Mouse (Mus musculus) left cerebral cortex, adult 2 months (tissue): Measurements from ENCODE around the gene Lhx5. TPM values are rescaled to one million over a fixed set of nuclear protein-coding genes. Genes with fewer than 3 reads are reported as not detected.
A peak's percentile ranks its signal among the peaks of the same experiment; 100 is the strongest.

Experiments used
- DNase-seq, 2 experiments: peaks; one replicate each; pipeline ENCODE4 v3.0.0; 2021 to 2022; ENCODE audit warnings: low spot score in 2 of 2, mixed read lengths in 1 of 2; ENCODE audit errors: extremely low spot score in 1 of 2
- H3K27ac ChIP-seq: fragments of 200-600 bp; 2 replicates; pipeline ENCODE4 v1.8.1; 2022
- H3K4me3 ChIP-seq: fragments of 200-600 bp; 2 replicates; pipeline ENCODE4 v1.8.1; 2022
- CTCF ChIP-seq: fragments of 200-600 bp; IDR thresholded peaks from 2 replicates; pipeline ENCODE4 v1.8.1; 2022; ENCODE audit warnings: antibody characterized with exemption, mild to moderate bottlenecking, moderate library complexity
- intact Hi-C: fragments of 180-260 bp; cut with DNase I; formaldehyde crosslinking; loops from one replicate; pipeline ENCODE4 v1.15.1; 2025
- total RNA-seq, 2 experiments: library from RNA; stranded (reverse); gene quantifications; 2 replicates each; pipeline ENCODE4 v1.2.3; 2021

The Lhx5 gene
- total RNA-seq, 2 experiments from 2014 or later, result not detected

DNA sequence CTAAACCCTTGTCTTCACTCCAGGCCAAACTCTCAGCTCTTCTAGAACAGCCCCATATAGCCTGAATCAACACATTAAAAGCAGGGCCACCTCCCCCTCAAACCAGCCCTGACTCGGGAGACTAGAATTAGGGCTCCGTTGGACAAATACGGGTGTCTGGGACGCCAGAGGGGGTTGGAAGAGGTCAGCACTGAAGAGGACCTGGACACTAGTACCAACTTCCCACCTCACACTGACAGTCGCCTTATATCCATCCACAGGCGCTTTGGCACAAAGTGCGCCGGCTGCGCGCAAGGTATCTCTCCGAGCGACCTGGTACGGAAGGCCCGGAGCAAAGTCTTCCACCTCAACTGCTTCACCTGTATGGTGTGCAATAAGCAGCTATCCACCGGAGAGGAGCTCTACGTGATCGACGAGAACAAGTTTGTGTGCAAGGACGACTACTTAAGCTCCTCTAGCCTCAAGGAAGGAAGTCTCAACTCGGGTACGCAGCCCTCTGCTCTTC is 2.8 kb downstream of the Lhx5 start:
- no peak overlapping the region for H3K4me3 ChIP-seq
- no peak for TF ChIP-seq CTCF
- no peak for DNase-seq
- intact Hi-C loops, result loop anchor here (10.0 kb wide), 2 partner anchors 629 to 1559 kb away; no protein-coding TSS in a partner anchor
- no peak overlapping the region for H3K27ac ChIP-seq

DNA sequence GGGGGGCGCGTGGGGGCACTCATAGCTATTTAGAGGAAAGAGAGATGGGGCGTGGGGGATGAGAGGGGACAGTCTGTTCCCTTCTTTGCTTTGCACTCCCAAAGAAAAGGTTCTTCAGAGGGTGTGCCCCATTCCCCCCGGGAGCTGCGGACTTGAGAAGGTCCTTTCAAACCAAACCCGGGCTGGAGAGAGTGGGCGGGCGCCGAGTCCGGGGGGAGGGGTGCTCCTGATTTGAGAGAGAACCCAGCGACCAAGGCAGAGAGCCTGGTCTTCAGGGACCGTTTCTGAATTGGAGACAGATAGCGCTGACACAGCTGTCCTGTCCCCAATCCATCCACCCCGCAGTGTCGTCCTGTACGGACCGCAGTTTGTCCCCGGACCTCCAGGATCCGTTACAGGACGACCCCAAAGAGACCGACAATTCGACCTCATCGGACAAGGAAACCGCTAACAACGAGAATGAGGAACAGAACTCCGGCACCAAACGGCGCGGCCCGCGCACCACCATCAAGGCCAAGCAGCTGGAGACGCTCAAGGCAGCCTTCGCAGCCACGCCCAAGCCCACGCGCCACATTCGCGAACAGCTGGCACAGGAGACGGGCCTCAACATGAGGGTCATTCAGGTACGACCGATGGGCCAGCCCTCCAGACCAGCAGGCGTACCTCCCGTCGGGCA is 3.6 kb downstream of the Lhx5 start:
- no peak overlapping the region for H3K4me3 ChIP-seq
- intact Hi-C loops, result loop anchor here (5.0 to 10.0 kb wide), 4 partner anchors 598 to 1560 kb away; partner anchors contain the start of gene Tbx3
- no peak overlapping the region for H3K27ac ChIP-seq
- TF ChIP-seq CTCF, result no peak
- no peak for DNase-seq

DNA sequence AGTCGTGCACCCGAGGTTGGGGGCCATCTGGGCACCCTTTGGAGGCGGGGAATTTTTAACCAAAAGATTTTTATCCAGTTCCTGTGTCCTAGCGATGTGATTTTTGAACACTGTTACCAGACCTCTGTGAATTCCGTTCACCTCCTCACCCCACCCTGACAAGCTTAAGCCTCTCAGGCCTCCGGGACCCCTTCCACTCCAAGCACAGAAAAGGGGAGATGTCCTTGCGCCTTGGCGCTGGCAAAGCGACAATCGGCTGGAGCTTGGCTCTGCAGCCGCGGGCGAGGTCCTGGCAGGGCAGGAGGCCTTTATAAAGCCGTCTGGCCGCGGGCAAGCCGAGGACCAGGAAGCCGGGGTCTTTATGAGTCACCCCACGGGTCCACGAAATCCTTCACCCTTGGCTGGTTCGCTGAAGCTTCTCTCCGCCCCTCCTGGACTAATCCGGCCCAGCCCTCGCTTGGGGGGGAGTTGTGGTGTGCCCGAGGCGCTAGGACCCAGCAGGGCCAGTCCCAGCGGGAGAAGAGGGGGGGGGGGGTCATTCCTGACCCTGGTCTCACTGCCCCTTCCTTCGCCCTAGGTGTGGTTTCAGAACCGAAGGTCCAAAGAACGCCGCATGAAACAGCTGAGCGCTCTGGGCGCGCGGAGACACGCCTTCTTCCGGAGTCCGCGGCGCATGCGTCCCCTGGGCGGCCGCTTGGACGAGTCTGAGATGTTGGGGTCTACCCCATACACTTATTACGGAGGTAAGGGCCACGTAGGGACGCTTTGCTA is 4.4 kb downstream of the Lhx5 start:
- no peak for TF ChIP-seq CTCF
- no peak for DNase-seq
- no peak overlapping the region for H3K4me3 ChIP-seq
- intact Hi-C loops, result loop anchor here (5.0 to 10.0 kb wide), 4 partner anchors 599 to 1561 kb away; partner anchors contain the start of gene Tbx3
- H3K27ac ChIP-seq, result no peak overlapping the region

DNA sequence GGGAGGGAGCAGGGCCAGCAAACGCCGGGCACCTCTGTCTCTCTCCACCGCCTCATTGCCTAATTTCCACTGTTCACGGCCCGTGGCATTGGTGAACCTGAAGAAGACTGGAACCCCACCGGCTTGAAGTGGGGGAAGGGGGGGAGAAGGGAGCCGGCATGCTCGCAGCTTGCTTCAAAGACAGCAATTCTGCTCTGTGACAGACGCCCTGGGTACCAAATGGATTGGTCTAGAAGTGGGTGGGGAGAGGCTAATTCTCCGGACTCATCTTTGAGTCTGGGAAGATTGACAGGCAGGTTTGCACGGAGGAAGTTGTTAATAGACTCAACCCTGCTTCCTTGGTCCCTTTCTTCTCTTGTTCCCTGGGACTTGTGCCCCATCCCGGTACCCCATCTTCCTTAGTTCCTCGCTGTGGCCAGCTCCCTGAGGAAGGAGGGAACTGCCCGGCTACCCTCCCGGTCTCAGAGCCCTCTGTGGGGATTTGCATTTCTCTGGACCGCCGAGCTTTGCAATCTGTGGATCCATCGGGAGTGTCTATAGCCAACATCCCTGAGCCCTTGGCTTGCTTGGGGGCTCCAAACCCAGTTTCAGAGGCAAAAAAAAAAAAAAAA is 5.5 kb downstream of the Lhx5 start:
- Histone ChIP-seq H3K4me3 (no peak overlapping the region), H3K27ac (no peak overlapping the region)
- no peak for DNase-seq
- TF ChIP-seq CTCF, result no peak
- intact Hi-C loops, result loop anchor here (5.0 to 10.0 kb wide), 4 partner anchors 600 to 1562 kb away; partner anchors contain the start of gene Tbx3

GRCm38 (mm10) chr5:120437539-120437938 is 6.0 kb downstream of the Lhx5 start:
- TF ChIP-seq CTCF, result no peak
- intact Hi-C loops, result loop anchor here (5.0 to 10.0 kb wide), 4 partner anchors 600 to 1563 kb away; partner anchors contain the start of gene Tbx3
- Histone ChIP-seq H3K27ac (no peak overlapping the region), H3K4me3 (no peak overlapping the region)
- DNase-seq, result no peak

DNA sequence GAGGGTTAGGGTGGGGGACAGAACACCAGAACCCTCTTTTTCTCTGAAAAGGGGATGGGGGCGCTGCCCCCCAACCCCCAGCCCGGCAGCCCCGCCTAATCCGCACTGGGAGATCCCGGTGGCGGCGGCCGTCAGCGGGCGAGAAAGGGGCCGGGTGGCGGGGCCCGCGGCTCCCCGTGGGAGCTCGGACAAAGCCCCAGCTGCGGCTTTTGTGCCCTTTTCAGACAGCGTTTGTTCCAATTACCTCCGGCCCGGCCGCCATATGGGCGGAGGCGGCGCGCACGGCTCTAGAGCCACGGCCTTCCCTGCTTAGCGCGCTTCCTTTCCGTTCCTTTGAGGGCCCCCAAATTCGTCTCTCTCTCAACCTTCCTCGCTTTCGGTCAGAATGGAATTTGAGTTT is 6.5 kb downstream of the Lhx5 start:
- no peak for TF ChIP-seq CTCF
- H3K4me3 ChIP-seq, result no peak overlapping the region
- H3K27ac ChIP-seq, result no peak overlapping the region
- intact Hi-C loops, result loop anchor here (5.0 to 10.0 kb wide), 4 partner anchors 601 to 1563 kb away; partner anchors contain the start of gene Tbx3
- DNase-seq, result no peak

- intact Hi-C loops, result loop anchor here (5.0 to 10.0 kb wide), 4 partner anchors 601 to 1564 kb away; partner anchors contain the start of gene Tbx3
- no peak for TF ChIP-seq CTCF
- Histone ChIP-seq H3K4me3 (no peak overlapping the region), H3K27ac (no peak overlapping the region)
- DNase-seq, result no peak
These were observed 7.0 kb downstream of the Lhx5 start for GRCm38 (mm10) chr5:120438469-120438868.

DNA sequence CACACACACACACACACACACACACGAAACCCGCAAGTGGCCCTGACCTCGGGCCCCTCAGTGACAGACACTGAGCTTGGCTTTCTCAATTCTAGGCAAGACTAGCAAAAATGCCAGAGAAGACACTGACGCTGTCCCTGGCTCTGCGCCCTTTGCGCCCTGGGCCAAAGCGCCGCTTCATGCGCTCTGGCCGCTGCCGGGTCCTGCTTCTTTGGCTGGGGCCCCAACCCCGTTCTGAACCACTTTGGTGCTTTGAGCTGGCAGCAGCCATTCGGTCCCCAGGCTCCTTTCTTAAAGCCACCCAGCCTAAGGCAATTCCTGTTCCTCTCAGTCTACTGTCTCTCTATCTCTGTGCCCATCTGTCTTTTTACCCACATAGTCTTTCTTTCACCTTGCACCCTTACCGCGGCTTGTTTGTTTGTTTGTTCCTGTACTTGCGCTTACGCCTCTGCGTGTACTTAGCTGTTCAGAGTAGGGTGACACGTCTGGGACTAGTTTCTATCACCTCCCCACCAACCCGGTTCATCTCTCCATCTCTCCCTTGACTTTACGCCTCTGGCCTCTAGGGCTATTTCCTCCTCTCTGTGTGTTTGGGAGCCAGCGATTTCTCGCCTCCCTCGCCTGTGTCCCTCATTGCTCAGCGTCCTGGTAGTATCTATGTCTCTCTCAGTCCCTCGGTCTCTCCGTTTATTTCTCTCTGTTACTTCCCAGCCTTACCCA is 7.7 kb downstream of the Lhx5 start:
- TF ChIP-seq CTCF, result no peak
- DNase-seq, result no peak
- no peak overlapping the region for H3K27ac ChIP-seq
- intact Hi-C loops, result loop anchor here (5.0 to 10.0 kb wide), 4 partner anchors 602 to 1564 kb away; partner anchors contain the start of gene Tbx3
- H3K4me3 ChIP-seq, result no peak overlapping the region

- Histone ChIP-seq H3K27ac (no peak overlapping the region), H3K4me3 (no peak overlapping the region)
- intact Hi-C loops, result loop anchor here (2.0 to 10.0 kb wide), 7 partner anchors 188 to 1665 kb away; partner anchors contain the start of gene Tbx3
- TF ChIP-seq CTCF, result no peak
- no peak for DNase-seq
These were observed 8.6 kb downstream of the Lhx5 start for GRCm38 (mm10) chr5:120439887-120440670.

DNA sequence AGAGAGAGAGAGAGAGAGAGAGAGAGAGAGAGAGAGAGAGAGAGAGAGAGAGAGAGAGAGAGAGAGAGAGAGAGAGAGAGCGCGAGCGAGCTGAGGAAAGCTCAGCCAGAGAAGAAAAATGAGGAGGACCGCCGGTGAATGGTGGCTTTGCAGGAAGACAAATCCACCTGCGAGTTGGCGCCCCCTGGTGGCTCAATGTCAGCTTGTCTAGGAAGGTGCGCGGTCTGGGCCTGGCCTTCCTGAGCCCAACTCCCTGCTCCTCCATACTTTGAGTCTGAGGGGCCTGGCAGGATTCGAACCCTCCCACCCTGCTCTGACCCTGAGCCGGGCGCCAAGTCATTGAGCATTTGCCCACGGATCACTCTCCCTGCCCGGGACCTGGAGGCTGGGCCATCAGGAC is 9.2 kb downstream of the Lhx5 start:
- DNase-seq, result peak; percentile 85 to 92
- peak; percentile 79 for TF ChIP-seq CTCF
- H3K27ac ChIP-seq, result no peak overlapping the region
- H3K4me3 ChIP-seq, result no peak overlapping the region
- intact Hi-C loops, result loop anchor here (2.0 to 10.0 kb wide), 3 partner anchors 188 to 1666 kb away; no protein-coding TSS in a partner anchor
